Mouse (Mus musculus) right cerebral cortex, adult 2 months (tissue): ENCODE data around the gene Olfr694.
"Not testable (repeated sequence)": the region's sequence is repeated elsewhere in the genome, so short reads cannot be mapped to it uniquely, and the experiment has no call there.

Source experiments
- DNase-seq, 2 experiments: peaks; one replicate each; pipeline ENCODE4 v3.0.0; 2021 to 2022; ENCODE audit warnings: low spot score in 2 of 2

Gene Olfr694

GRCm38 (mm10) chr7:106691714-106692113, at the start of gene Olfr694:
Gene Olfr694, minus strand, starts transcription at chr7:106691814.
- no peak for DNase-seq

- DNase-seq, result no peak
Observed at GRCm38 (mm10) chr7:106737028-106737427, 45.4 kb upstream of the Olfr694 start.

GRCm38 (mm10) chr7:106733717-106734116, 42.1 kb upstream of the Olfr694 start:
- no peak for DNase-seq

GRCm38 (mm10) chr7:106725654-106726053, 34.0 kb upstream of the Olfr694 start:
- not testable (repeated sequence) for DNase-seq

- no peak for DNase-seq
Observed at GRCm38 (mm10) chr7:106716296-106716695, 24.7 kb upstream of the Olfr694 start, which contains the start of gene Olfr695. Gene Olfr695, minus strand, starts transcription at chr7:106716396.

- DNase-seq, result no peak
Observed at GRCm38 (mm10) chr7:106711463-106711862, 19.8 kb upstream of the Olfr694 start.

GRCm38 (mm10) chr7:106707705-106708104, 16.1 kb upstream of the Olfr694 start:
- DNase-seq, result not testable (repeated sequence)

GRCm38 (mm10) chr7:106696891-106697290, 5.3 kb upstream of the Olfr694 start:
- no peak for DNase-seq

- DNase-seq, result no peak
Observed at GRCm38 (mm10) chr7:106692976-106693375, 1.4 kb upstream of the Olfr694 start.

GRCm38 (mm10) chr7:106685382-106685781, 6.2 kb downstream of the Olfr694 start:
- no peak for DNase-seq

- DNase-seq, result no peak
Observed at GRCm38 (mm10) chr7:106680484-106680883, 11.1 kb downstream of the Olfr694 start, which contains the start of gene Olfr693. Gene Olfr693, minus strand, starts transcription at chr7:106680584.

- no peak for DNase-seq
Observed at GRCm38 (mm10) chr7:106652344-106652652, 39.3 kb downstream of the Olfr694 start.

- DNase-seq, result no peak
Observed at GRCm38 (mm10) chr7:106651555-106652343, 39.9 kb downstream of the Olfr694 start.

- no peak for DNase-seq
Observed at GRCm38 (mm10) chr7:106649774-106650173, 41.8 kb downstream of the Olfr694 start.

- no peak for DNase-seq
Observed at GRCm38 (mm10) chr7:106645261-106645660, 46.4 kb downstream of the Olfr694 start.

GRCm38 (mm10) chr7:106644222-106644870, 47.3 kb downstream of the Olfr694 start:
- no peak for DNase-seq

GRCm38 (mm10) chr7:106640839-106641238, 50.8 kb downstream of the Olfr694 start:
- no peak for DNase-seq

GRCm38 (mm10) chr7:106635560-106635959, 56.1 kb downstream of the Olfr694 start:
- no peak for DNase-seq
